Mouse (Mus musculus) lung, postnatal 14 days (tissue): Measurements from ENCODE around the gene Lhfpl2.

Experiments used
- DNase-seq: peaks from one replicate; pipeline ENCODE4 v3.0.0; 2021

Gene Lhfpl2

GRCm38 (mm10) chr13:94100361-94100760 lies 42.8 kb downstream of the Lhfpl2 start:
- DNase-seq = no peak

DNA sequence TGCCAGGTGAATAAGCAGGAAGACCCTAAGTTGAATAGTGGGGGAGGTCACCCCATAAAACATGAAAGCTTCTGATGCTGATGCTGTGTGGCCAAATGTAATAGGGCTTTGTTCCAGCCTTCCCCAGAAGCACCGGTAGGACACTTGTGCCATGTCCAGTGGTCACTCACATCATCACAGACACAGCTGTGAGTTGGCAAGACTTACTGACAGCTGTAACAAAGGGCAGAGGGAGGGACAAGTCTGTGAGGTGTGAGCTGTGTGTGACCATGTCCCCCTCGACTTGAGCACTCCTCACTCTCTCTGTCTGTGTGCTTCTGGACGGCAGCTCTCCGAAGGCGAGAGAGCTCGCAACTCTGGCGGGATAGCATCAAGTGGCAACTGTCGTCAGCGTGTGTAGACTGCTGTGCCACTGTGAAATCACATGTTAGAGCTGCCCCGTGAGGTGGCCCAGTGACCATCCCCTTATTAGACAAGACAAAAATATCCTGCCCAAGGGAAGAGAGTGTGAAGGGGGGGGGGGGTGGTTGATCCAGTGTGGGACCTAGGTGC lies 43.5 kb downstream of the Lhfpl2 start:
- DNase-seq = no peak

DNA sequence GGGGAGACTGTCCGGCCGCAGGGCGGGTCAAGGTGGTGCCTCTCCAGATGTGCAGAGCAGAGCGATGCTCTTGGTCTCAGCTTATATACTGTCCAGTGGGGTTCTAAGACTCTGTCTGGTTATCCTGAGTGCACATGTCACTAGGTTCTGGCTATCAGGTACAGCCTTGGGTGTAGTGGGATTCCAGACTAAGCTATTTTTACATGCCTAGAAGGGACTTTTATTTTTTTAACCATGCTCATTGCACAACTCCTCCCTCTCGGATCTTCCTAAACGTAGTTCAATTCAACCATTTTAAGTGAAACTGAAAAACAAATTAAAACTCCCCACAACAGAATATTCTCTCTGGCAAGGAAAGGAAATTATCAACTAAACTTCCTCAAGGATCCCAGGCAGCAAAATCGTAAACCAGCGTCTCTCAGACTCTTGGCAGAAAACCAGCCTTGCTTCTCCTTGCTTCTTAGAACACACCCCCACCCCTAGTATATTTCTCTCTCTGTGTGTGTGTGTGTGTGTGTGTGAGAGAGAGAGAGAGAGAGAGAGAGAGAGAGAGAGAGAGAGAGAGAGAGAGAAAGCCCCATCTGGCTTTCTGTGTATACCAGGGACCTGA lies 47.4 kb downstream of the Lhfpl2 start:
- no peak for DNase-seq

GRCm38 (mm10) chr13:94106431-94106830 lies 48.8 kb downstream of the Lhfpl2 start:
- DNase-seq = peak; percentile 36

- DNase-seq = no peak
Observed at GRCm38 (mm10) chr13:94106983-94107382, 49.4 kb downstream of the Lhfpl2 start.

DNA sequence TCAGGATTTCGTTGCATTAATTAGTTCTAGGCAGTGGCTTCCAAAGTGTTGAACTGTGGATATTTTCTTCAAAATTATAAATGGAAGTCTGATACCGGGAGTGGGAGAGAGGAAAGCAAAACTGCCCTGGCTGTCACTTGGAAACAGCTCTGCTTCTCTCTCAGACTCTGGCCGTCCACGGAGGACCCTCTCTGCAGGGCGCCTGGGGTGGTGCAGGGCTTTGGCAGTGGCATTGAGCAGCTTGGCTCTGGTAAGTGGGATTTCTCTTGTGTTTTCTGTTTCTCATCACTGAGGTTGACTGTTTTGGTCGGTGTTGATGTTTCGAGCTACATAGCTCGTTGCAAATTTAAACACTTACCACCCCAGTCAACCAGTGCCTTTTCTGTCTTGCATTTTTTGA lies 53.0 kb downstream of the Lhfpl2 start:
- DNase-seq = no peak

- peak; percentile 63 for DNase-seq
Observed at GRCm38 (mm10) chr13:94115476-94115875, 57.9 kb downstream of the Lhfpl2 start.

DNA sequence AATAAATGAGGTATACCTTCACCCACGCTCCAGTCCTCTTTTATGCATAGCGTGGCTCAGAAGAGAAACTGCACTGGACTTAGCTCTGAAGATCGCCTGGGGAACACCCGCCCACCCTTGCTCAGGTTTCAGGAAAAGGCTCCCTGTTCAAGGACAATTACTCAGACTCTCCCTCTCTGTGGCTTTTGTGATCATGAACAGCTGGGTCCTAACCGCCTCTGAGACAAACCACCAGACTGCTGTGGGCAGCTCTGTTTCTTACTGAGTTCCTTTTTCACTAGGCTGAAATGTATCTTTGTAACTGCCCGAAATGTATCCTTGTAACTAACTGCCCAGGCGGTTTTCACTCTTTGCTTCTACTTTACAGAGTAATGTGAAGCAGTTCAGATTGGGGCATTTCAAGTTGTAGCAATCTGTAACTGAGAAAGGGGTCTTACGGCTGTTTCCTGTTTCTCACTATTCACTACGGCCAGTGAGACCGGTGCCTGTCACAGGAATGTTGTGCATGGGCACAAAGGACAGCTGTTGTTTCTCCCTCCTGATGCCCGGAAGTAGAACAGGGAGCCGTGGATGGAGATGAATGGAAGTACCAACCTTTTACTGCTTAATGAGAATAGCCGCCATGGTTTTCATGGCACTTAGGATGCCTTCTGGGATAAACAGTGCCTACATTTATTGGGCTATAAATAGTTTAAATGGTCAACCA lies 59.3 kb downstream of the Lhfpl2 start:
- DNase-seq = no peak

DNA sequence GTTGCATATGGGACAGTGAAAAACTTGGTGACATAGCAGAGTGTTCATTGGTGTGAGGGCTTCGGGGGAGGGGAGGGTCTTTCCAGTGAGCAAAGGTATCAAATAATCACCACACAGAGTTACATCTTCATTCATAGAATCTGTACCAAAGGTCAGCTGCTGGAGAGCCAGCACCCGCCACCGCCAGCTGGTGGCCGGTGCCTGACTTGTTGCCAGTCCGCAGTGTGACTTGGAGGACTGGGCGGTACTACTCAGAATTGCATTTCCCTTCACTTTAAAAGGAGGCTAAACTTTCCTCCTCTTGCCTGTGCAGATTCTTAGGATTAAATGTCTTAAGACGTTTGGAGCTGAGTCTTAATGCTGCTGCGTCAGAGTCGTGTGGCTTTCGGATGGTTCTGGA lies 59.9 kb downstream of the Lhfpl2 start:
- no peak for DNase-seq

DNA sequence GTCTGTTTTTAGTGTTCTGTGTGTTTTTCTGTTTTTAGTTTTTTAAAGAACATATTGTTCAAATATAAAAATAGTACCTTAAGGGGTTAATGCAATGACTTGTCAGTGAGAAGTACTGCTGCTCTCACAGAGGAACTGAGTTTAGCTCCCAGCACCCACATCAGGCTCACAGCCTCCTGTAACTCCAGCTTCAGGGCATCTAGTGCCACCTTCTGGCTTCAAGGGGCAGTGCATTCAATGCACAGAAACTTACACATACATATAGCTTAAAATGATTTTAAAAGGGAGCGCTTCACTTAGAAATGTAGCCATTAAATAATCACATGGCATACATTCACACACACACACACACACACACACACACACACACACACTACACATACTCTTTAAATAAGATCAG lies 60.5 kb downstream of the Lhfpl2 start:
- DNase-seq = no peak

DNA sequence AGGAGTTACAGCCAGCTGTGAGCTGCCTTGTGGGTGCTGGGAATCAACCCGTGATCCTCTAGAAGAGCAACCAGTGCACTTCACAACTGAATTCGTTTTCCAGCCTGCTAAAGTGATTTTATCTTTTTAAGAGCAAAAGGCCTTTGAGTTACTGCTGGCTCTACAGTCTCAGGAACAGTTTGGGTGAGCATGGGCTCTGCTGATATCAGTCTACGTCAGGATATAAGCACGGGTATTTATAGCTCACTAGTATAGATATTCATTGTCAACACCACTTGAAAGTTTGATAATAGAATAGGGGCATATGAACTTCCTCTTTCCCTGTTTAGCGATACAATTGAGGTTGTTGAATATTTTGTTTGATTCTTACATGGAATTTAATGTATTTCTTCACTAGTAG lies 61.7 kb downstream of the Lhfpl2 start:
- DNase-seq = no peak

GRCm38 (mm10) chr13:94122703-94123592 lies 65.4 kb downstream of the Lhfpl2 start:
- peak; percentile 50 for DNase-seq

- DNase-seq = no peak
Observed at GRCm38 (mm10) chr13:94130394-94130793, 72.8 kb downstream of the Lhfpl2 start.

- no peak for DNase-seq
Observed at GRCm38 (mm10) chr13:94131135-94131534, 73.5 kb downstream of the Lhfpl2 start.

- peak; percentile 52 for DNase-seq
Observed at GRCm38 (mm10) chr13:94132187-94132995, 74.8 kb downstream of the Lhfpl2 start.

- DNase-seq = no peak
Observed at GRCm38 (mm10) chr13:94134646-94135045, 77.0 kb downstream of the Lhfpl2 start.

DNA sequence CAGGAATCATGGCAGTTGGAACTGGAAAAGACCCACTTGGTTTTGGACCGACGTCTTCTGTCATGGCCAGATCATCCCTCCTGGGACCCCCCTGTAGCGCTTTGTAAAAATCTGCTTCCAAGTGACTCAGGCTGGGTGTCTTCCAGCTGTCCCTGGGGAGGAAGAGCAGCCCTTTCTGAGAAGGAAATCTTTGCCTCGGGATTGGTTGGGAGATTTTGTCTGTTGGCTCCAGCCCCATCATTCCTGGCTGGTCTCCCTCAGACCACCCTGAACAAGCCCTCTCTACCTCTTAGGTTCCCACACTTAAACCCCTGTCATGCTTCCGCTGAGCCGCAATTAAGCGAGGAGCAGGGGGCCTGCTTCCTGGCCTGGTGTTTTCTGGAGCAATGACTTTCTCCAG lies 77.6 kb downstream of the Lhfpl2 start:
- no peak for DNase-seq

- no peak for DNase-seq
Observed at GRCm38 (mm10) chr13:94139713-94140445, 82.3 kb downstream of the Lhfpl2 start.

DNA sequence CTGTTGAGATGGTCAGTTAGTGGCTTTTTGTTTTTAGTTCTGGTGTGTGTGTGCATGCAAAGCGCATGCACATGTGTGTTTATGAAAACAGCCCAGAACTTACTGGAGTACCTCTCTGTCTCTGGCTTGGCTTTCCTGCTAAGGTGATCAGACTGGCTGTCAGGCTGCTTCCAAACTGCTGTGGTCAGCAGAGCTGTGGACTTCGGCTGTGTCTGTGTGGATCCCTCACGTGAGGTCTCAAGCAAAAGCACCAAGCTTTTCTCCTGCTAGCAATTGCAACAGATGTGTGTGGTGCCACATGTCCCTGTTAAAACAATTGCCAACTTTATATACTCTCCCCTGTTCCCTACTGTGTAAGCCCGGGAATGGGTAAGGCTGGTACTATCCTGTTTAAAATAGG lies 82.8 kb downstream of the Lhfpl2 start:
- DNase-seq = no peak

GRCm38 (mm10) chr13:94143063-94143652 lies 85.6 kb downstream of the Lhfpl2 start:
- DNase-seq = peak; percentile 37

DNA sequence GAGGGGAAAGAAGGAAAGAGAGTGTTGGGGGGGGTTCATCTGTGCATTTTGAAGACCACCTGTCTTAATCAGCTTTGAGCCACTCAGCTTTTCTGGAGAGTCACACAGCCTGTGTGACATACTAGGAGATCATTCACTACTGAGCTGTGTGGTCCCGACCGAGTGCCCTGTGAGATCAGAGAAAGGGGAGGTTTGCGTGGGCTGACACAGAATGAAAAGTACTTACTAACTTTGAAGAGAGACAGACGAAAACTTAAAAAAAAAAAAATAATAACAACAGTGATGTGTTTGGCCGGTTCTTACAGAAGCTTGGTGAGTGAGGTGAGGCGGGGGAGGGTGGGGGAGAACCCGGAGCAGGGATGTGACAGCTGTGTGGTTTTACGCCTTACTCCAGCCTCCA lies 86.9 kb downstream of the Lhfpl2 start:
- DNase-seq = no peak
